Comparison of ENCODE assay signal across 24 mouse cellular contexts in the genomic region with DNA sequence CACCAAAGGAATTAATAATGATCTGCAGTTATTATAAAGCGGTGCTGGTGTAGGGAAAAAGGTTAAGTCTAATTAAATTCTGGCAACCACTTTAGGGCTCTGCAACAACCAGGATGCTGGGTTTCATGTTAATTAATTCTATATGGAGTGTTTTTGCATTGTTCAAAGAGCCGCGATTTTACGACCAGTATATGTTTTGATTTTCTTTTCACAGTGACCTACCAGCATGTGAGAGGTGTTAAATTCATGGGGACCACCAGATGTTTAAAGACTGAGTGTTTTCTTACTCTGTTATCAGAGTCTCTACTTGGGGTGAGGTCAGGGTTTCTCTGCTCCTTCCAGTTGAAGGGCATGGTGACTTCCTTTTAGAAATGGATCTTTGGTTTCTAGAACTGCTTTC.
"Had no signal": no experiment of that assay in that cellular context is flagged by ENCODE, and none has a peak within 500 bp of the region (broad histone marks: within the 10 kb centered on the region; RNA-seq: fewer than 3 reads in every experiment).

No protein-coding gene starts in this region.

- ATAC-seq: forebrain, postnatal 0 days; hindbrain, embryonic 16.5 days; inflammation-experienced regulatory T-cells, adult 6 months; intestine, embryonic 15.5 days; intestine, postnatal 0 days had no signal

- H3K27me3 ChIP-seq: heart, embryonic 12.5 days; intestine, embryonic 15.5 days; limb, embryonic 12.5 days; liver, embryonic 13.5 days had no signal

- H3K9ac ChIP-seq: forebrain, postnatal 0 days; heart, embryonic 12.5 days; hindbrain, embryonic 12.5 days; intestine, embryonic 15.5 days; limb, embryonic 12.5 days; liver, embryonic 13.5 days had no signal

- H3K27ac ChIP-seq: heart, embryonic 10.5 days; hindbrain, embryonic 10.5 days; hindbrain, embryonic 12.5 days; intestine, embryonic 15.5 days; layer of hippocampus, adult 2 months; left cerebral cortex, adult 2 months; limb, embryonic 10.5 days; limb, embryonic 12.5 days; liver, embryonic 13.5 days had no signal

- H3K4me1 ChIP-seq: heart, embryonic 12.5 days; intestine, embryonic 15.5 days; liver, embryonic 13.5 days had no signal

- H3K4me2 ChIP-seq: heart, embryonic 12.5 days; hindbrain, embryonic 12.5 days; intestine, embryonic 15.5 days; limb, embryonic 12.5 days; liver, embryonic 11.5 days; liver, embryonic 13.5 days had no signal

- DNase-seq: forebrain, postnatal 0 days; gastrocnemius, postnatal 25 days; heart, postnatal 10 days; heart, postnatal 4 days; kidney, adult 18-20 months; kidney, adult 8-10 months; kidney, postnatal 10 days; kidney, postnatal 25 days; kidney, postnatal 4 days; liver; liver, embryonic 13.5 days had no signal

- H3K4me3 ChIP-seq: heart, embryonic 10.5 days; heart, embryonic 12.5 days; hindbrain, embryonic 10.5 days; hindbrain, embryonic 12.5 days; intestine, embryonic 15.5 days; layer of hippocampus, adult 2 months; left cerebral cortex, adult 2 months; limb, embryonic 10.5 days; limb, embryonic 12.5 days; liver, embryonic 13.5 days had no signal

- H3K9me3 ChIP-seq: heart, embryonic 10.5 days; heart, embryonic 12.5 days; hindbrain, embryonic 10.5 days; hindbrain, embryonic 12.5 days; intestine, embryonic 15.5 days; limb, embryonic 10.5 days; limb, embryonic 12.5 days; liver, embryonic 13.5 days had no signal

- H3K36me3 ChIP-seq: heart, embryonic 10.5 days; heart, embryonic 12.5 days; hindbrain, embryonic 10.5 days; hindbrain, embryonic 12.5 days; intestine, embryonic 15.5 days; limb, embryonic 10.5 days; limb, embryonic 12.5 days; liver, embryonic 13.5 days had no signal
